Mouse (Mus musculus): ENCODE measurements around the gene Nckap5.

DNA sequence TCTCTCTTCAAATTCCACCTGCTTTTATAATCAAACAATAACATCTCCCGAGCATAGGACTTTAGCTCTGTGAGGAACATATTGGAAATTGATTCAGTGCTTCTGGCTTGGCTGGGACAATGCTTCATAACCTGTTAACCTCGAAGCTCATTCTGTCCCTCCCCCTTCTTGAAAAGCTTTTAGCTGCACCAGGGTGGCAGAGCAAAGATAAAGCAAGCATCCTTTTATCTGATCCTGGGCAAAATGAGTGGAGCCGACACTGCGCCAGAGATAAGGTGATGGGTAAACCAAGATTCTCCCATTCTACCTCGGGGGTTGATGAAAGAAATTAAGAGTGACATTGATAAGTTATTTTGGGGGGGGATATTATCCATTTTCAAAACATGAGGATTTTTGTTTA lies 824.9 kb downstream of the Nckap5 start:
- TF ChIP-seq CTCF (conservative IDR thresholded peaks at IDR 0.05; ENCODE audit: insufficient read depth, insufficient read length, low read depth, low read length) (no peak), POLR2A (IDR thresholded peaks at IDR 0.05; ENCODE audit: low read depth, low read length) (no peak)
